Mouse (Mus musculus): ENCODE data around the gene Dgke.

GRCm38 (mm10) chr11:89009066-89009465 is 57.6 kb downstream of the Dgke start:
- TF ChIP-seq CHD2 (IDR thresholded peaks at IDR 0.05; ENCODE audit: low read depth, low read length), result no peak
- no peak for TF ChIP-seq HCFC1 (IDR thresholded peaks at IDR 0.05; ENCODE audit: borderline replicate concordance, insufficient read depth, low read length)
- TF ChIP-seq ZNF384 (IDR thresholded peaks at IDR 0.05; ENCODE audit: low read depth, low read length), result no peak
- TF ChIP-seq MAFK (IDR thresholded peaks at IDR 0.05; ENCODE audit: insufficient read depth, low read depth, low read length), result no peak

Data from ES-E14 (cell line).